Mouse (Mus musculus): ENCODE measurements at regions not wholly inside any gene's neighbourhood (a gene's known extent, or its start where the extent isn't known, plus 50 kb on each side); places are given as distances from the start of the nearest gene placed in this dataset.

GRCm38 (mm10) chr14:64592706-64593320, 488.7 kb downstream of the Prss52 start:
- no peak for ATAC-seq
- Histone ChIP-seq H3K4me2 (ENCODE audit: low read depth, low read length) (peak overlapping the region; percentile 77), H3K27me3 (ENCODE audit: insufficient read depth, low read length) (no peaks in the 10 kb centered on the region), H3K36me3 (ENCODE audit: insufficient read depth, low read length) (no peaks in the 10 kb centered on the region; the same call in 1 of the 2 replicates), H3K9ac (replicated peaks; ENCODE audit: low read length) (peak overlapping the region; percentile 96), H3K9me3 (ENCODE audit: low read length) (no peaks in the 10 kb centered on the region), H3K4me3 (ENCODE audit: low read length) (peak overlapping the region; percentile 71), H3K4me1 (ENCODE audit: insufficient read depth, low read length) (peaks cover 11% of the 10 kb centered on the region), H3K27ac (peak overlapping the region; percentile 97)
- 50% methylated on average over 13 of the region's 13 CpGs for WGBS
- no peak for TF ChIP-seq CTCF (IDR thresholded peaks at IDR 0.05; ENCODE audit: low read depth)
- DNase-seq (ENCODE audit: low spot score): no peak

DNA sequence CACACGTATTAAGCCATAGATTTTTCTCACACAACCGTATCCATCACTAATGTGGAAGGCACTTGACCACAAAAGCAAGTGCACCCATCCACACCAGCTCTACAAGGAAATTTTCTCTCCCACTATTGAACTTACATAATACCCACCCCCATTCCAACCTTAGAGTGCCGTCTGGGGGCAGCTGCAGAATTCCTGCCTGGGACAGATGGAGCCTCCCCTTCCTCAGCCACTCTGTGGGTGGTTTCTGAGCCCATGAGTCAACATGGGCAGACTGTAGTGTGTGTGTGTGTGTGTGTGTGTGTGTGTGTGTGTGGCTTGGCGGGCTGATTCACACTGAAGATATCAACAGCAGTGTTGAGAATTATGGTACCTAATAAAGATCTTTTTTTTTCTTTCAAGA, 489.5 kb downstream of the Prss52 start:
- peaks cover 11% of the 10 kb centered on the region for H3K4me1 ChIP-seq (ENCODE audit: insufficient read depth, low read length)
- H3K36me3 ChIP-seq (ENCODE audit: insufficient read depth, low read length): no peaks in the 10 kb centered on the region; the same call in 1 of the 2 replicates
- peak overlapping the region; percentile 71 for H3K4me3 ChIP-seq (ENCODE audit: low read length)
- peak overlapping the region; percentile 97 for H3K27ac ChIP-seq
- WGBS: 17% methylated on average over 4 of the region's 4 CpGs
- ATAC-seq: peak; percentile 8; the same call in 1 of the 2 replicates
- TF ChIP-seq CTCF (IDR thresholded peaks at IDR 0.05; ENCODE audit: low read depth): no peak
- peak overlapping the region; percentile 96; the same call in 1 of the 2 replicates for H3K9ac ChIP-seq (replicated peaks; ENCODE audit: low read length)
- H3K4me2 ChIP-seq (ENCODE audit: low read depth, low read length): peak overlapping the region; percentile 77
- DNase-seq (ENCODE audit: low spot score): peak; percentile 68
- H3K27me3 ChIP-seq (ENCODE audit: insufficient read depth, low read length): no peaks in the 10 kb centered on the region
- H3K9me3 ChIP-seq (ENCODE audit: low read length): no peaks in the 10 kb centered on the region

- Histone ChIP-seq H3K36me3 (ENCODE audit: insufficient read depth, low read length) (no peaks in the 10 kb centered on the region; the same call in 1 of the 2 replicates), H3K4me1 (ENCODE audit: insufficient read depth, low read length) (peaks cover 11% of the 10 kb centered on the region), H3K27ac (peak overlapping the region; percentile 97), H3K9ac (replicated peaks; ENCODE audit: low read length) (peak overlapping the region; percentile 96), H3K4me3 (ENCODE audit: low read length) (peak overlapping the region; percentile 71; the same call in 1 of the 2 replicates), H3K27me3 (ENCODE audit: insufficient read depth, low read length) (no peaks in the 10 kb centered on the region), H3K9me3 (ENCODE audit: low read length) (no peaks in the 10 kb centered on the region), H3K4me2 (ENCODE audit: low read depth, low read length) (peak overlapping the region; percentile 77)
- ATAC-seq: no peak
- WGBS: 45% methylated on average over 7 of the region's 7 CpGs
- peak; percentile 40 for DNase-seq (ENCODE audit: low spot score)
- no peak for TF ChIP-seq CTCF (IDR thresholded peaks at IDR 0.05; ENCODE audit: low read depth)
These were observed 490.0 kb downstream of the Prss52 start for GRCm38 (mm10) chr14:64594021-64594561.

- Histone ChIP-seq H3K27me3 (ENCODE audit: insufficient read depth, low read length) (no peaks in the 10 kb centered on the region), H3K36me3 (ENCODE audit: insufficient read depth, low read length) (no peaks in the 10 kb centered on the region; the same call in 1 of the 2 replicates), H3K4me1 (ENCODE audit: insufficient read depth, low read length) (peaks cover 11% of the 10 kb centered on the region), H3K27ac (peak overlapping the region; percentile 97), H3K9me3 (ENCODE audit: low read length) (no peaks in the 10 kb centered on the region), H3K4me2 (ENCODE audit: low read depth, low read length) (peak overlapping the region; percentile 77; the same call in 1 of the 2 replicates), H3K4me3 (ENCODE audit: low read length) (no peak overlapping the region), H3K9ac (replicated peaks; ENCODE audit: low read length) (peak overlapping the region; percentile 96; the same call in 1 of the 2 replicates)
- ATAC-seq (peak; percentile 19; the same call in 1 of the 2 replicates), DNase-seq (ENCODE audit: low spot score) (peak; percentile 41)
- TF ChIP-seq CTCF (IDR thresholded peaks at IDR 0.05; ENCODE audit: low read depth): no peak
- 35% methylated on average over 10 of the region's 10 CpGs for WGBS
These were observed 490.9 kb downstream of the Prss52 start for GRCm38 (mm10) chr14:64594811-64595522.

DNA sequence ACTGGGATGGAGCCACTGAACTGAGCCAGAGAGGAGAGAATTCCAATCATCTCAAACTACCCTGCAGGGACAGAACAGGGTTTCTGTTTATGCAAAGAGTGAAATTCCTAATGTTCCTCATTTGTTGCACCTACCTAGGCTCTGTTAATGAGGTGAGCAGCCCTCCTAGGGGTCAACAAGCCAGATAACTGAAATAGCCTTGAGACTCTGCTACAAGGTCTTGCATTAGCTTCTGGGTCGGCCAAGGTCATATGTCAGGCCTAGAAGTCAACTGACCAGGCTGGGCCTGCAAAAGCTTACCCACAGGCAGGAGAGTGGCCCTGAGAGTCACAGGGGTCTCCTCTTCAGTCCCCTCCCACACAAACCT, 491.4 kb downstream of the Prss52 start:
- ATAC-seq: peak; percentile 6; the same call in 1 of the 2 replicates
- DNase-seq (ENCODE audit: low spot score): peak; percentile 61
- Histone ChIP-seq H3K4me1 (ENCODE audit: insufficient read depth, low read length) (peaks cover 11% of the 10 kb centered on the region), H3K4me3 (ENCODE audit: low read length) (no peak overlapping the region), H3K9ac (replicated peaks; ENCODE audit: low read length) (no peak overlapping the region), H3K36me3 (ENCODE audit: insufficient read depth, low read length) (no peaks in the 10 kb centered on the region; the same call in 1 of the 2 replicates), H3K27me3 (ENCODE audit: insufficient read depth, low read length) (no peaks in the 10 kb centered on the region), H3K27ac (peak overlapping the region; percentile 97), H3K4me2 (ENCODE audit: low read depth, low read length) (no peak overlapping the region), H3K9me3 (ENCODE audit: low read length) (no peaks in the 10 kb centered on the region)
- no peak; the same call in 1 of the 2 replicates for TF ChIP-seq CTCF (IDR thresholded peaks at IDR 0.05; ENCODE audit: low read depth)
- WGBS: 63% methylated on average over 1 of the region's 1 CpGs

DNA sequence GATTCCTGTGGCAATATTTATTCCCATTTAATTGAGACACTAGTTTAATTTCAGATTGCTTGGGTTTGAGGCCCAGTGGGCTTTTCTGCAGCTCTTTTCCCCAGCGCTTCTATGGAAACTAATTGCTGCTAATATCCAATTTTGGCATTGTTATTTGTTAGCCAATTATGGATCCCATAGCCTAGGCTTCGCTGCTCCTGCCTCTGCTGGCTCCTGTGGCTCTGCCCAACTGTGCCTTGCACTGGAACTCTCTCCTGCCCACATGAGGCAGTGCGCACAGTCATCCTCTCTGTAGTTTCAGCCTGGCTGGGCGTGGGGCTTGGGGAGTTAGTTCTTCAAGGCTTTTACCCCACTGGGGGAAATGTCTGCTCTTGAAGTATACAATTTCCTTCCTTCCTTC, 491.8 kb downstream of the Prss52 start:
- Histone ChIP-seq H3K9me3 (ENCODE audit: low read length) (no peaks in the 10 kb centered on the region), H3K4me3 (ENCODE audit: low read length) (no peak overlapping the region), H3K36me3 (ENCODE audit: insufficient read depth, low read length) (no peaks in the 10 kb centered on the region; the same call in 1 of the 2 replicates), H3K9ac (replicated peaks; ENCODE audit: low read length) (no peak overlapping the region), H3K27ac (peak overlapping the region; percentile 97), H3K27me3 (ENCODE audit: insufficient read depth, low read length) (no peaks in the 10 kb centered on the region), H3K4me2 (ENCODE audit: low read depth, low read length) (no peak overlapping the region), H3K4me1 (ENCODE audit: insufficient read depth, low read length) (peaks cover 11% of the 10 kb centered on the region)
- no peak for TF ChIP-seq CTCF (IDR thresholded peaks at IDR 0.05; ENCODE audit: low read depth)
- DNase-seq (ENCODE audit: low spot score): no peak
- WGBS: 63% methylated on average over 4 of the region's 4 CpGs
- ATAC-seq: no peak
